Mouse (Mus musculus): ENCODE measurements at regions not wholly inside any gene's neighbourhood (a gene's known extent, or its start where the extent isn't known, plus 50 kb on each side); places are given as distances from the start of the nearest gene placed in this dataset.

DNA sequence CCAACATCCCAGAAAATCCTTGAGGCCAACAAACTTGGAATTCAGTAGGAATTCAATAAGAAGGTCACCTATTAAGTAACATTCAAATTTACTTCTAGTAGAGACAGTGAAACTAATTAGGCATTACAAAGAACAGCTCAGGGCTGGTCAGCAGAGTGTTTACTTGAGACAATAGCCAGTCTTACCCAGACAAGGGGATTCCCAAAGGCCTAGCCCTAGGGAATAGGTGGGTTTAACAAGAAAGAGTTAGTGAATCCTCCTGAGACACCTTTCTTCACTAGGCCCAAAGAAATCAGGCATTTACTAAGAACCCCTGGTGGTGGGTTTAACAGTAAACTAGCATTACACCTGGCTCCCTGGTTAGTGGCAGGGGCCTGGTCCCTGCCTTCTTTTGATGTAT lies 597.7 kb upstream of the Cdh9 start:
- TF ChIP-seq CTCF (IDR thresholded peaks at IDR 0.05; ENCODE audit: low read depth) (no peak), EP300 (IDR thresholded peaks at IDR 0.05; ENCODE audit: low read depth) (no peak)
